Mouse (Mus musculus) c-Kit-positive CD71-positive TER-119-negative erythroid progenitor cells, embryonic 14.5 days (primary cell): ENCODE measurements around the gene Eefsec.

ENCODE experiments used
- DNase-seq: peaks from one replicate; pipeline ENCODE4 v3.0.0-alpha.2; 2013; ENCODE audit warnings: low read depth

The Eefsec gene

DNA sequence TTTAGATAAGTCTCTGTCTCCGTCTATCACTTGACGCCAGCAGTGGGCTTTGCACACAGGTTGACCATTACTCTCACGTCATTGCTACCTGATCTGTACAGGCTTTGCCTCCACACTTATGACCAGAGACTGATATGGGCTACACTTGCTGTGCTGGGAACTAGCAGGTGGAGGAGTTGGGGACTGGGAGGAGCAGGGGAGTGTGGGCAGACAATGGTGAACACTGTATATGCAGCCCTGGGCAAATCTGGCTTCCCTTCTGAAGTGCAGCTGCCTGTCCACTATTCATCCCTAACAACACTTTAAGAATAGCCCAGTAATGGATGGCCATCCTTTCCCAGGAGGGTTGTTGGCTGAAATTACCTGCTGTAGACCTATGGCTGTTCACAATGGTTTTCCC, 103.4 kb downstream of the Eefsec start:
- DNase-seq, result no peak

DNA sequence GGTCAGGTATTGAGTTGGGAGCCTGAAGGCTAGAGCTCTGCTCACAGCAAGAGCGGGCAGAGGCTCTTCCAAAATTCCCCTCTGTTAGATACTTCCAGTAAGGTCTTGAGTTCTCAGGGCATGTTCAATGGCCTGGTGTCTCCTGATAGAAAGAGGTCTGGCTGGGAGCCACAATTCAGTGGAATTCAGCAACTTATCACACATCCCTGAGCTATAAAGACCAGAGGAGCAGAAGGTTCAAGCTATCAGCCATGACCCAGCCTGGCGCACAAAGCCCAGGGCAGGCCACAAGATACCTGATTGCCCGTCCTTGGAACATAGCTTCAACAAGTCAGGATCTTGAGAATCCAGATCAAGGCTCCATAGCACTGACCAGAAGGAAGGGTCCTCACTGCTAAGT, 105.2 kb downstream of the Eefsec start:
- no peak for DNase-seq

DNA sequence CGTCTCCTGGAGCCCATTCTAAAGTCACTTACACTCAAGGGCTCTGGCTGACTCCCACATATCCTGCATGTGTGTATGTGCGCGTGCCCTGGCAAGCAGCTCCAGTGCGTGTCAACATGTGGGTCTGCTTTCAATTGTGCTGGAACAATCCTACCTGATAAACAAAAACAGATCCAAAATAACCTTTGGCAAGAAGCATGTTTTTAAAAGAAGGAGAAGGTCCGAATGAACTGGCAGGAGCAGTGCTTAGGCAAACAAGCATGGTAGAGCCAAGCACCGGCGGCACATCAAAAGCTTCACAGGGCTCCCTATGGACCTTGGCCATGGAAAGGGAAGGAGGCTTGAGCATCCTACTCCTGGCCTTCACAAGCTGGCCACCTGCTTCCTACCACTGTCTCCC, 105.6 kb downstream of the Eefsec start:
- no peak for DNase-seq

DNA sequence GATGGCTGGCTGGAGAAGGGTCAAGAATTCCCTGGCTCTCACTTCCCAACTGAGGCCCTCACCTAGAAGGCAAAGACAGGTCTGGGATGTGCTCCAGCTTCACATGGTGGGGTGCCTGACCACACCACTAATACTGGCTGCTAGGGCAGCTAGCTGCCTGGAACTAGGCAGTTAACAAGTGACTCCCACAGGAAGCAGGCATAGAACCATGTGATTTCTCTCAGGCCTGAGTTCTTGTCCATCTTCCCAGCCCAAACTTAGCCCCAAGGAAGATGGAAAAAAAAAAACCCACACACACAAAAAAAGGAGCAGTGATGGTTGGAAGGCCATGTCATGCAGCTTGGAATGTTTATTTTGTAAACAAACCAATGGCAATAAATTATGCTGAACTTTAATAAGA, 117.0 kb downstream of the Eefsec start:
- DNase-seq, result no peak

DNA sequence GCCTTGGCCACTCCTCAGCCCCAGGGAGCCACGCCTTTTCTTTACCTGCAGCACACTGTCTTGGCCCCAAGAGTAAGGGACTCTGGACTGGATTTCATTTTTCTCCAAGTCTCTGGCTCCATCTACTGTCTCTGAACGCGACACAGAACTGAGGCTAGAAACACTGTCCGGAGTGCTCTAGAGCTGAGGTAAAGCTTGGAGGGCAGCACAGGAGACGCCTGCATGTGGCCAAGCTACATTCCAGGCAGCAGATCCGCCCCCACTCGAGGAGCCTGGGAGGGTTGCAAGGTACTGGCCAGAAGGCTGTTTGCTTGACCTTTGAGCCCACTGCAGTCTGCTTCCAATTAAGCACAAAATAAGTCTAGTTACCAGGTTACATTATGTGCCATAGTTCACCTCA, 124.5 kb downstream of the Eefsec start:
- no peak for DNase-seq

DNA sequence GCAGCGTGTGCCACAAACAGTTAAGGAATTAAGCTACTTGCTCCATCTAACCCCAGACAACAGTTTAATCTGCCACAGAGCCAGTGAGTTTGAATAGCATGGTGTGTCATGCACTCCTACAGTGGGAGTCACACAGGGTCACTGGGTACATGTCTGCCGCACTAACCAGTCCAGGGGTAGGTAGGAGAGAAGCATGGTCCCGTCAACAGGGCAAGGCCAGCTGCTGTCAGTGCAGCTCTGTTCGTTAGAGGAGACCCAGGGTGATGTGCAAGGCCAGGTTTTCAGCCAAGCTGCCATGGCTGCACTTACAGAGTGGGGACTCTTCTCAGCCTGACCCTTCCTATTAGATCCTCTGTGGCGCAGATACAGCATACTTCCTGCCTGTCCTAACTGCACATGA, 125.1 kb downstream of the Eefsec start:
- DNase-seq, result no peak

DNA sequence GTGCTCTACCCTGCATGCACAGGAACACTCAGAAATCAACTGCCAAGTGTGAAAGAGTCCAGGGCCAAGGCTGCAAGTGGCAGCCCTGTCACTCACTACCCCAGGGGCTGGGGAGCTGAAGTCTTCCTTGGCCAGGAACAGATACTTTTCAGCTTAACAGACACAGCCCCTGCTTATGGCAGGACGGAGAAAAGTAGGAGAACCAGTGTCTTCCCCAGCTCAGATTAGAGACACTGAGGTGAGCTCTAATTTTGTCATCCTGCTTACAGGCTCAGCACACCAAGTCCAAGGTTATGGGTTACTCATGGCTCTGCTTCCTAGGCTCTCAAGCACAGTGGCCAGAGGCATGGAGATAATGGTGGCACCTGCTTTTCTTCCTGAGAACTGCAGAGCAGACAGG, 126.6 kb downstream of the Eefsec start:
- DNase-seq, result no peak

DNA sequence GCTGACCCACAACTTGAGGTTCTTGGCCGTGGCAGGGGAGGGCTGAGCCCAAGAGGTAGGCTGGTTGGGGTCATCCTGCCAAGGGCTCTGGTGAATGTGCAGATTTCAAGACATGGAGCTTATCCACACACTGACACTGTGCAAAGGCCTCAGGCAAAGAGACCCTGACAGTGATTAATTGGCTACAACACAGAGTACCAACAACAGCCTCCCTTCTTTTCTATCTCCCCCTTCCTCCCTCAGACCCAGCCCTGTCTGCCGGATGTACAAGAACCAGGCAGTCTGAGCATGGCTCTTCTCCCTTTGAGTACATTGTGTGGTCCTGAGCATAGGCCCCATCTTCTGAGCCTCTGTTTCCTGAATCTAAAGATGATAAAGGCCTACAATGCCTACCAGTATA, 131.0 kb downstream of the Eefsec start:
- no peak for DNase-seq

DNA sequence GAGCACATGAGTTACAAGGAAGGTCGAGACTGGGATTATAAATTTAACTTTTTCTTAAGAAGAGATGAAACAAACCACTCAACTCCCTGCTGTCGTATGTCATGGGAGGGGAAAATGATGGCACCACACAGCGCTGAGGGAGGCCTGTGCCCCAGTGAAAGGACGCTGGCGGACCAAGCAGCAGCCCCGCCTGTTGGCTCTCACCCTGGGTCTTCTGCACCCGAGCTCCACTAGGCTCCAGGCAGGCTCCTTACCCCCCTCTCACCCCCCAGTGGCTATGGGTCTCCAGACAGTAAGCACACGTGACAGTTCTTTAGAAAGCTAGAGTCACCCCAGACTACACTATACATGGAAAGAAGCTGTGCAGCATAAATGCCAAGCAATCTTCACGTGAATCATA, 132.4 kb downstream of the Eefsec start:
- DNase-seq, result no peak

DNA sequence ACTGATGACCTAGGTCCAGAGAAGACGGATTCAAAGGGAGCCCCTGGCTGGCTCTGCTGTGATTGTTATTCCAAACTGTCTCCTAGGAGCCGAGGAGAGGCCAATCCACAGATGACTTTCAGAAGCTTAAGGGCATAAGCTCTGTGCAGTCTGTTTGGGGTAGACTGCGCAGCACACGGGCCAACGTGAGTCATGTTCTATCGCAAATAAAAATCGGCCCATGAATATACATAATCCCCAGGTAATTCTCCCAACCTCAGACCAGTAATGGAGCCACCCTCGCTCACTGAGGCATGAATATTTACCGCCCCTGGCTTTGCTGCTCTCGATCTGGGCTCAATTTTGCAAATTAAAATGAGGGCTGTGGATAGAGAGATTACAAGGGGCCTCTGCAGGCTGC, 134.7 kb downstream of the Eefsec start:
- no peak for DNase-seq

DNA sequence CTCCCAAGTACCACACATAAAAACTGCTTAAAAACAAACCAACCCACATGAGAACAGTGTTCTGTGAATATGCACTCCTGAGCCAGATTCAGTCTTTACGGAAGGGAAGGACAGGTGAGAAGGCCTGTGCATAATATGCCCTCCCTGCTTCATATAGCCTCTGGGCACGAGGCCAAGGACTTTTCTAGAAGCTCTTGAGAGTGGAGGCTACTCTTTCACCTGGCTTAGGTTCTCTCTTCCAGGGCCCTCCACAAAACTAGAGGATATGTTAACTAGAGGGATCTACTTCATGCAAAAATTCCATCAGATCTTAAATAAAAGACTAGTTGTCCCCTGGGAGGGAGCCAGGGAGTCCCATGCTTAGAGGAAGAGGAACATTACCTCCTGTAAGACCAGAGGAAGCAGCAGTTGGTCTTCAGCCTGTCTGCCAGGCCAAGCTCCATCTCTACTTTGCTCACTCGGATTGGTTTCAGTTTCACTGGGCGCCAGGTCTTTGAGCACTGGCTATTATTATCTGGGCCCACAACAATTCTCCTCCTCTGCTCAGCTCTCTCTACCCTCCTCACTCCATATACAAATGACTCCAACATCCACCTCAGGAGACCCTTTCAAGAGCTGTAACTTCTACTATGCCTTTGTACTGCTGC, 140.1 kb downstream of the Eefsec start:
- DNase-seq, result no peak

DNA sequence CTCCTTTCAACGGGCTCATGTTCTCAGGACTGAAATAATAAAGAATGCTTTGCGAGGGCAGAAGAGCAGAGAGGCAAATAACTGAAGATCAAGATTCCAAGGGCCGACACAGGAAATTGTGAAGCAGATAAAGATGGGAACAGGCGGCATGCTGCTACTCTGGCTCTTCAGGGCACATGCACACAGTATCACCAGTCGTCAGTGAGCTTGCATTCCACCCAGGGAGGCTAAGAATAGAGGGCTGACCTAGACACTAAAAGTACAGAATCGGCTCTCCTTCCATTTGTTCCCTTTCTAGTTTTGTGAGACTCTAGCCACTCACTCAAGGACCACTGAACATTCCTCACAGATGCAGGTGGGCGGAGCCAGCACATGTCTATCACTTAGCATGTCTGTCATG, 145.1 kb downstream of the Eefsec start:
- no peak for DNase-seq

DNA sequence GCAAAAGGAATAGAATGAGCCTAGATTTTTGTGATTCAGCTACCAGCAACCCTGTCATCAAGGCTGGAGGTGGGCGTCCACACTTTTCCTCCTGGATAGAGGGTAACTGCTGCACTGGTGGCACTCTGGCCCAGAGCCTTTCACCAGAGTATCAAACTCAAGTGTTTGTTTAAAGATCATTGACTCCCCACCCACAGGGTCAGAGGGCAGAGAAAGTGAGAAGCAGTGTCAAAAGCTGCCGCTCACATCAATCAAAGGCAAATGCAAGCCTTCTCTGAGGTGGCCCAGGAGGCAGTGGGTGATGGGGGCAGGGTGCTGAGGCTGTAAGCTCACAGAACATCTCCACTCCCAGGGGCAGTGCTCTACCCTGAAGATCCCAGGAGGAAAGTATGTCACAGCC, 146.8 kb downstream of the Eefsec start:
- DNase-seq, result no peak

DNA sequence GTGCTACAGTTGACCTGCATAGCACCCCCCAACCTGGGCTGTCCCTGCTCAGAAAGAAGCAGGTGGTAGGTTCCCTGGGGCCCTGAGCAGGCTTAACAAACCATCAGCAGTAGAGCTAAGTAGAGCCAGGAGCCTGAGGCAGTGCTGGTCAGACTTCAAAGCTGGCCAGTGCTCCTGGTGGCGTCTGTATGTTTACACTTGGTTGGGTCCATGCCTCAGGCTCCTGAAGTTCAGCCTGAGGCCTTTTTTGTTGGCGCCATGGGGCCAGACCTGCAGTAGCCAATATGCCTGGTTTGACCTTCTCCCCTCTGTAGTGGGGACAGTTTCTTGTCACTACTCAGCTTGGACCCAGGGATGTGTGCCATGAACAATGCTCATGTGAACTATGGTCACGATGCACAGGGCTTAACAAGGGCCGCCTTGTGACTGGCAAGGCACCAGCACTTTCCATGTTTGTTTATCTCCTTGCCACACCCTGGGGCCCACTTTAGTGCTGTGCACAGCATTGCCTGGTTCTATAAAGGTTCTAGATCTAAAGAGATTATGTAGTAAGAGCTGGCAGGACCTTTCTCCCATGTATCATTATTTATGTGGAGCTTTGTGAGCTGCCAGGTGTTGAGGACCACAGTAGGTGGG, 153.9 kb downstream of the Eefsec start:
- peak; percentile 38 for DNase-seq

DNA sequence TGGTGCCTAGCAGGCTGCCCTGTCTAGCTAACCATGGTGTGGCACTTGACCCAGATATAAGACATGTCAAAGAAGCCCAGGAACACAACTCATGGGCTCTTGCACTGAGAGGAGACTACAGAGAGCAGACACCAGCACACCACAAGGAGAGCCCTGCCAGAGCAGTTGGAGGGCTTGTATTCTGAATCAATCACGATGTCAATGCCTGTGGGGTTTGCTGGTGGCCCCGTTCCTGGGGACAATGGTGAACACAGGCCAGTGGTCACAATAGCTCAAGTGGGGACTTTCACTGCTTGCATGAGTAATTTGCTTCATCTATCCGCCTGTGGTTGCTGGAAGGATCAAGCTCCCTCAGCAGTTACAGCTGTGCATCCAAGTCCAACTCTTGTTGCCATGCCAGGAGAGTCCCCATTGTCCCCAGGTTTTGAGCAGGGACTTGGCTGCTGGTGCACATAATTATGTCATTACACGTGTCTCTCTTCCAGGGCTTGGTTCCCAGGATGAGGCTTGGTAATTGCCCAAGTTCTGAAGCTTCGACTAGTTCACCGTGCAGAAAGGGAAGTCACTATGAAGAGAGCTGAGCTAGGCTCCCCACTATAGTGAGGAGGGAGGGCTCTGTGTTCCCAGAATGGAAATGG, 156.1 kb downstream of the Eefsec start:
- DNase-seq, result no peak

DNA sequence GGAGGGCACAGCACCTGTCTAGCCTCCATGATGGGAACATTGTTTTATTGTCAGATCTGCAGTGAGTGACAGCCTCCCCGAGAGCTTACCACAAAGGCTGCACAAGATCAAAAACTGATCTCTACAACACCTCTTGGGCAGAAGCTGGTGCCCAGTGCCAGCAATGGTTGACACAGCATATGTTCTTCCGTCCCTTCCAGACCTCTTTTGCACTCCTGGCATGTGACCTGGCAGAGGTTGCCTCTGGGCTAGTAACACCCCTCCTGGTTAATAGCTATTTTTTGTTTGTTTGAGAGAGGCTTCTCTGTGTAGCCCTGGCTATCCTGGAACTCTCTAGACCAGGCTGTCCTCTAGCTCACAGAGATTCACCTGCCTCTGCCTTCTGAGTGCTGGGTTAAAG, 168.2 kb downstream of the Eefsec start:
- DNase-seq, result no peak

DNA sequence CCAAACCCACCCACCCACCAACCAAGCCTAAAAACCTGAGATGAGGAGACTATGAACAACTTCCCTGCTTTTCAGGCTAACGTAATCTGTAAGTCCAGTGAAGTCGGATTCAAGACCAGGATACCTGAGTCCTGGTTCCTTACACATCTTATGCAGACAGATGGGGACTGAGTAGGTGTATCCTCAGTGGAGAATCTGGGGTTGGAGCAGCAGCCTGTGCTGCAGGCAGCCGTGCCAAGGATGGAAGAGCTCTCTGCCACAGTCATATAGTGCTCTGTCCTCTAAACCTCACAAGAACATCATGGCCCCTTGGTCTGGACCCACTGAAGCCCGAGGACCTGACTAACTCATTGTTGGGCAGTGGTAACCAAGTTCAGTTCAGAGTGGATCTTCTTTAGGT, 169.1 kb downstream of the Eefsec start:
- DNase-seq, result no peak

DNA sequence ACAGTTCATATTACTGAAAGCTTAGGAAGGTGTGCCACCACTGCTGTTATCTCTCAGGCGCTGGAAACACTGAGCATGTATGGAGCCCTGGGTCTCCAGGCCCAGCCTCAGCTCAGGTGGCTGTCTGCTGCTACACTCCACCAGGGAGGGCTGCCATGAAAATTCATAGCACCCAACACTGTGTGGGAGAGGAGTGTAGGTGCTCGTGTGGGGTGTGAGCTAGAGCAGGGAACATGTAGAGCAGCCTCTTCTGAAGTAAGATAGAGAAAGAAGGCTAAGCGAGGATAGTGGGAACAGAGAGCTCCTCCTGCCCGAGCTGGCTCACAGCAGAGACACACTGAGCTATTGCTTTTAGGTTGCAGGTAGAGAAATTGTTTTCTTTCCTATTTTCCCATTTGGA, 170.1 kb downstream of the Eefsec start:
- no peak for DNase-seq

DNA sequence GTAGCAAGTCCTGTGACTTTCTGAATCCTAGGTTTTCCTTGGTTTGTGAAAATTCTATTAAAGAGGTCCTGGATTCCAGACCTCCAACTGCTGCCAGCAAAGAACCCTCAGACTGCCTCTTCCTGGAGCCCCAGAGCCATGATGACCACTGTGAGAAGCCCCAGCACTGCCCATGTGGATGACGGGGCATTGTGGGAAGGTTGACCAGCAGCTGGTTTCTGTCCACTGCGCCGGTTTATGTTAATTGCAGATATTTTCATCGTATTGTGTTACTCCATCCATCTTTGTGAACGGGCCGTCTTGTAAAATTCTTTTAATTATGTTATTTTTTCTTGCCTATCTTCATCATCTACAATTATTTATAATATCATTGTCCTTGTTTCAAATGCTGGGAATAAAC, 171.7 kb downstream of the Eefsec start:
- DNase-seq, result no peak

DNA sequence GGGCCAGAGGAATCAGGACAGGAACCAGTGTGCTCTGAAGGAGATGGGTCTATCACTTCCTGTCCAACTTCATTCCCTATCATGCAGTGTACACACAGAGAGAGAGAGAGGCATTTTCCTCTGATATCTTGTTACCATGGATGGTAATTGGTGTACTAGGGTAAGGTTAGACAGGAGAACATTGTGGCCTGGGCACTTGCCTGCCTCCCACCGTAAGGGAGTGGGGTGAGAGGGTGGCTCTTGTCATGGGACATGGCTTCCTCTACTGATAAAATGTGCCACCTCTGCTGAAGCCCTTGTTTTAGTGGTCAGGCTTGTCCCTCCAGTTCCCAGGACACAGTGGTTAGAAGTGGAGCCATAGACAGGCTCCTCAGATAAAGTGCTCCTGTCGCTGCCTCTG, 178.4 kb downstream of the Eefsec start:
- DNase-seq, result no peak

DNA sequence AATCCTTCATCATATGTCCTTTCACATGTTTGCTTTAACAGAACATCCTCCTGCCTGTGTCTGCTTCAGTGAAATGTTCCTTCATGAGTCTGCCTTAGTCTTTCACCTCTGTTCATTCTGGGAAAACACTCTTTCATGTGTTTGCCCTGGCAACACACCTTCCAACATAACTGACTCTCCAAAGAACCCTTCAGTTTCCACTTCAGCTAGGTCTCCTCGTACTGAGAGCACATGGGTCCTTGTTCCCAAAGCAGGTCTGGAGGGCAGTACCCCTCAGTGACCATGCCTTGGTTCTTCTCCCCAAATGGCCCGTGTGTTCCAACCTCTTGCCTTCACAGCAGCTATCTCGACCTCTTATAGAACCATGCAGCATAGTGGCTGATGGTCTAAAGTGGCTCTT, 179.3 kb downstream of the Eefsec start:
- no peak for DNase-seq

DNA sequence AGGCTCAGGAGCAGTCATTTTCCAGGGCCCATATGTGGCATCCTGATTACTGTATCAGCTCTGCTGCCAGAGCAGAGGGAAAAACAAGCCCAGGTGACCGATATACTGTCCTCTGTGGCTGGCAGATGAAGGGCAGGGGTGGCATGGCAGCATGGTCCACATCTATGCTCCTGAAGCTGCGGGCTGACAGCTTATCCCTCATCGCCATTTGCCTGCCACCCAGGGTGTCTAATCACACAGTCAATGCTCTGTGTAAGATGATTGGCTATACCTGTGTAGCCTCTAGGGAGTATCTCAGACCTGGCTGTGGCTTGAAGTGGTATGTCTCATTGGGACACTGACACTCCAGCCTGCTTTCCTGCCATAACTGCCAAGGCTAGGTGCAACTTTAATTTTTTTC, 180.3 kb downstream of the Eefsec start:
- DNase-seq, result no peak

DNA sequence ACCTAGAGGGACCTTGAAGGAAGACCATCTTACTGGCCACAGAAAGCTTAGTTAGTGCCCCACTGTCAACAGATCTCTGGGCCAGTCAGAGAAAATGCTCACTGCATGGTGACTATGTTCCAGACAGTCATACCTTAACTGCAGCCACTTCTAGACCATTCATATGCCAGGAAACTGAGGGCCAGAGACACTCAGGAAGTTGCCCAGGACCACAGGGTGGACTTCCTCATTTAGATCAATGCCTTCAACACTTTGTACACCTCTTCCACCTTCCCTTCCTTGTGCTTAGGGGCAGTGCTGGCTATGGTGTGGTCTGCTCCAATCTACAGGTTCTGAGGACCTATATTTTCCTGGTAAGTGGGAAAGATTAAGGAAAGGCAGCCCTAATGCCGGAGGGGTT, 181.0 kb downstream of the Eefsec start:
- no peak for DNase-seq

DNA sequence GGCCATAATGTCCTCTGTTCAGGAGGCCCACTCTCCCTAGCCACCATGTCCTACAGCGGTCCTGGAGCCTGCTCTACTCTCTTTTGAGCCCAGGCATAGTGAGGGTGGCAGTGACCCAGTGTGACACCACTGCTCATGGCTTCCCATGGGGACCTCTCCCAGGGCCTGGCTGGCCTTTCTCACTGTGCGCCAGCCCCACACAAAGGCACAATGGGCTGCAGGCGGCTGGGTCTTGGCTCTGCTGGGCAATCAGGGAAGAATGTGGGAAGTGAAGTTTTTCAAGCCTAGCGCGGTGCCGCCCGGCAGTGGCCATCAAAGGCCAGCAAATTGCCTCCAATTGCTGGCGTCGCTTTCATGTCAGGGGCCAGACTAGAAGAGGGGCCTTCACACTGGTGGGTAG, 184.2 kb downstream of the Eefsec start:
- no peak for DNase-seq
